Mouse (Mus musculus) limb, embryonic 10.5 days (tissue): ENCODE results near the gene Creb3l4. TPM values are rescaled to one million over a fixed set of nuclear protein-coding genes. Genes with fewer than 3 reads are reported as not detected.

Experiments used
- DNase-seq: peaks from one replicate; pipeline ENCODE4 v3.0.0-alpha.2; 2017; ENCODE audit warnings: low spot score
- H3K27ac ChIP-seq: fragments of 300-500 bp; sonication (generic); 2 replicates; pipeline ENCODE4 v1.5.1; 2016; ENCODE audit warnings: mild to moderate bottlenecking
- H3K27me3 ChIP-seq: fragments of 300-500 bp; sonication (generic); 2 replicates; pipeline ENCODE4 v1.6.1; 2016; ENCODE audit warnings: low read depth, mild to moderate bottlenecking; ENCODE audit not compliant: poor library complexity, severe bottlenecking
- H3K36me3 ChIP-seq: fragments of 300-500 bp; sonication (generic); 2 replicates; pipeline ENCODE4 v1.6.1; 2016; ENCODE audit warnings: mild to moderate bottlenecking, moderate library complexity
- H3K4me1 ChIP-seq: fragments of 300-500 bp; sonication (generic); 2 replicates; pipeline ENCODE4 v1.6.1; 2016
- H3K4me3 ChIP-seq: fragments of 300-500 bp; sonication (generic); 2 replicates; pipeline ENCODE4 v1.5.1; 2016; ENCODE audit warnings: mild to moderate bottlenecking, moderate library complexity
- H3K9me3 ChIP-seq: fragments of 300-500 bp; sonication (generic); replicated peaks from 2 replicates; pipeline ENCODE4 v1.6.1; 2016; ENCODE audit warnings: mild to moderate bottlenecking
- WGBS: fragments of 180-500 bp; shearing (Covaris S2); methylation state at CpG from one replicate; pipeline ENCODE4 v1.1.7; 2016; 5-methylcytosine and 5-hydroxymethylcytosine counted together
- microRNA-seq: library from miRNA; unstranded; fragments of <30 nt; microRNA quantifications from one replicate; pipeline ENCODE4, GENCODE M21; 2017
- polyA plus RNA-seq: library from polyadenylated mRNA; unstranded; fragments of >200 nt; fragmentation: Nextera tagmentation; extraction: Ambion mirVana; gene quantifications from 2 replicates; pipeline ENCODE4 v1.2.1, GENCODE M21; 2016

Creb3l4 gene
- polyA plus RNA-seq, 1 experiment from 2014 or later, result 8.9 TPM

- DNase-seq, result no peak
- no peak overlapping the region for H3K4me3 ChIP-seq
- H3K4me1 ChIP-seq, result peaks cover 28% of the 10 kb centered on the region
- H3K27ac ChIP-seq, result no peak overlapping the region
- H3K9me3 ChIP-seq, result no peaks in the 10 kb centered on the region
- no peaks in the 10 kb centered on the region for H3K36me3 ChIP-seq
- no peaks in the 10 kb centered on the region for H3K27me3 ChIP-seq
- 84% methylated on average over 11 of the region's 11 CpGs for WGBS
Measured at GRCm38 (mm10) chr3:90190859-90191510, 52.3 kb downstream of the Creb3l4 start.

Small RNAs within 50 kb of the gene (microRNA-seq; reads per million reads assigned to microRNA genes)
- not detected for gene Mir7012

Other genes with a start within 250 kb of the Creb3l4 start
- 308 and 315 TPM in 2 replicates for gene Hax1, start 244.7 kb downstream of the Creb3l4 start, polyA plus RNA-seq
- 171 and 183 TPM in 2 replicates for gene 4933434E20Rik, start 191.9 kb downstream of the Creb3l4 start, polyA plus RNA-seq
- 234 and 244 TPM in 2 replicates for gene Ubap2l, start 190.9 kb downstream of the Creb3l4 start, polyA plus RNA-seq
- gene Tpm3, start 170.9 kb downstream of the Creb3l4 start, polyA plus RNA-seq, result 634 and 641 TPM in 2 replicates
- gene Nup210l, start 139.4 kb downstream of the Creb3l4 start, polyA plus RNA-seq, result 0.63 and 0.65 TPM in 2 replicates
- gene Rps27, start 29.9 kb downstream of the Creb3l4 start, polyA plus RNA-seq, result 1,143 and 1,168 TPM in 2 replicates
- 23.8 and 25.6 TPM in 2 replicates for gene Rab13, start 29.8 kb downstream of the Creb3l4 start, polyA plus RNA-seq
- gene Jtb, start 11.9 kb downstream of the Creb3l4 start, polyA plus RNA-seq, result 71.4 and 73.5 TPM in 2 replicates
- 55.6 and 60.1 TPM in 2 replicates for gene Slc39a1, start 4.7 kb upstream of the Creb3l4 start, polyA plus RNA-seq
- 26.5 and 31.6 TPM in 2 replicates for gene Crtc2, start 10.7 kb upstream of the Creb3l4 start, polyA plus RNA-seq
- gene Dennd4b, start 21.7 kb upstream of the Creb3l4 start, polyA plus RNA-seq, result 3.4 and 5.1 TPM in 2 replicates
- 14.3 and 15.6 TPM in 2 replicates for gene Gatad2b, start 49.7 kb upstream of the Creb3l4 start, polyA plus RNA-seq
- 37.4 and 41.9 TPM in 2 replicates for gene Slc27a3, start 146.4 kb upstream of the Creb3l4 start, polyA plus RNA-seq
- 53.3 and 53.5 TPM in 2 replicates for gene Ints3, start 190.1 kb upstream of the Creb3l4 start, polyA plus RNA-seq
- 3.5 and 4.7 TPM in 2 replicates for gene Npr1, start 222.4 kb upstream of the Creb3l4 start, polyA plus RNA-seq
- gene Ilf2, start 232.6 kb upstream of the Creb3l4 start, polyA plus RNA-seq, result 374 and 379 TPM in 2 replicates
- 49.1 and 60.3 TPM in 2 replicates for gene Snapin, start 247.5 kb upstream of the Creb3l4 start, polyA plus RNA-seq